Mouse (Mus musculus): ENCODE results near the gene Nfib. TPM values are rescaled to one million over a fixed set of nuclear protein-coding genes. Genes with fewer than 3 reads are reported as not detected.
"Not testable (repeated sequence)": the region's sequence is repeated elsewhere in the genome, so short reads cannot be mapped to it uniquely, and the experiment has no call there.

The Nfib gene
- polyA plus RNA-seq, 1 experiment: 4.8 TPM

DNA sequence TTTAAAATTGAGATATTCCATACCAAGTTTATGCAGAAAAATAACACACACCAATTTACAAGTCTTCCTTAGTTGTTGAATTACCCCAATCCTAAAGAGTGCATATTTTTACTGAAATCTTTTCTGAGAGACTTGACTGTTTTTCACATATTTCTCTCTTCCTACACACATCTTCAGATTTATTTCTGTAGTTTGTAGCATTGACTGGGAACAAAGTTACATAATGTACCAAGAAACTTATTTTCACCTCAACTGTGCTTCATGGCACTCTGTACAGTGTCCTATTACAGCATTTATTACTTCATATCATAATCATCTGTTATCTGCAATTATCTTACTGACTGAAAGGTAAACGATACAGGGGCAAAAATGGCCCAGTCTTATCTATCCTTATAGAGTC lies 406.9 kb downstream of the Nfib start:
- 61% methylated on average over 1 of the region's 1 CpGs for WGBS
- DNase-seq (ENCODE audit: low read depth, low spot score): no peak

DNA sequence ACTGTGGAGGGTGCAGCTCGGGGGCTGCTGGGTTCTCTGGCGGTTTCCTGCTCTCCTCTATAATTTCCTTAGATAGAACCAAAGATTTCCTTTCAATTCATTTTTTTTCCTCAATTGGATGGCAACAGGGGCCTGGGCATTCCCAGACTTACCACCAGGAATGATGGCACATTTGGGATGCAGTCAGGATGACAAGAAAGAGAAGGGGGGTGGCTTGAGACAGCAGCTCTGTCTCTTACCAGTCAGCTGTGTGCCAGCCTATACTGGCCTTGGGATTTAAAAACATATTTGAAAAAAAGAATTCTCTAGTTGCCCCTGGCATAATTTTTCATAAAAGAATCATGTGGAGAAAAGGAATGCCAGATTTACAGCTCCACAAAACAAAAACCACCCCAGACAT lies 408.0 kb downstream of the Nfib start:
- WGBS: 89% methylated on average over 2 of the region's 2 CpGs

DNA sequence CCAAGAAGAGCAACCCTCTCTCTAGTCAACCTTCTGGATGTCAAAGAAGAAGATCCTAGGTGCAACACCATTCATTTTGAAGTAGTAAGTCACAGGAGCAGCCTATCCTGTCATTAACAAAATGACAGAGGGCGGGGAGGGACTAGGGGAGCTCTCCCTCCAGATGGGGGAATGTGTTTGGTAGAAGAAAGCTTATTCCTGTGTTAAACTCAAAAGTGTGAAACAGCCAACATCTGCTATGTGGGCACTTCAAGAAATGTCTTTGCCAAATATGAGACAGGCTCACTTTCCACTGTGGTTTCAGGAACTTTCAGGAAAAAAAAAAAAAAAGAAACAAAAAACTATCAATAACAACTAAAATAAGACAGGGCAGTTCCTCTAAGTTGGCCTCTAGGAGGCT lies 411.5 kb downstream of the Nfib start:
- DNase-seq (ENCODE audit: low read depth, low spot score): no peak
- 89% methylated on average over 1 of the region's 1 CpGs for WGBS

More for the DNA sequence above, 408.0 kb downstream of the Nfib start:
- DNase-seq (ENCODE audit: low read depth, low spot score): no peak

DNA sequence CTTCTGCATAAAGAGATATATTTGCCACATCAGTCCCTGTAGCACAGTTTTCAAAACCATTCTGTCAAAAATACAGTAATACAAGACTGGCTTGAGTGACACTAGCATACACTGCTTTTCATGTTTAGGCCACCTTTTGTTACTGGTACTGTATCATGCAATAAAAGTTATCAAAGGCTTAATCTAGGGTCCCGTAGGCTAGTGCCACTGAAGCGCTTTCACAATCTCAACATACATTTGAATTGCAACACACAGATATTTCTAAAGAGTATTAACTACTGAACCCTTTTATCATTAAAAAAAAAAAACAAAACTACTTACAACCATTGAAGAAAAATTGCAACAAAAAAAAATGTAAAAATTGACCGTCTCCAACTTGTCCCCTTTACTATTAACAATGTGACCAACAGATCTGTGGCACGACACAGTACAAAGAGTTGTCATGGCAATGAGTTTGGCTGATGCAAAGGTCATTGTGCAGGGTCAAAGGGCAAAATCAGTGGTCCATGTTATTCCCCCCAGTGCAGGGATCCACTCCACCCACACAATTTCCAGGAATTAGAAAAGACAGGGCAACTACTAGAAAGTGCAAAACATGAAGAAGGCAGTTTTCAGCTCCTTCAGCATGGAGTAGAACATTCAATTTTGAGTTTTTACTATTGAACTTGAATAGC lies 414.2 kb downstream of the Nfib start:
- no peak for DNase-seq (ENCODE audit: low read depth, low spot score)
- 91% methylated on average over 4 of the region's 4 CpGs for WGBS

DNA sequence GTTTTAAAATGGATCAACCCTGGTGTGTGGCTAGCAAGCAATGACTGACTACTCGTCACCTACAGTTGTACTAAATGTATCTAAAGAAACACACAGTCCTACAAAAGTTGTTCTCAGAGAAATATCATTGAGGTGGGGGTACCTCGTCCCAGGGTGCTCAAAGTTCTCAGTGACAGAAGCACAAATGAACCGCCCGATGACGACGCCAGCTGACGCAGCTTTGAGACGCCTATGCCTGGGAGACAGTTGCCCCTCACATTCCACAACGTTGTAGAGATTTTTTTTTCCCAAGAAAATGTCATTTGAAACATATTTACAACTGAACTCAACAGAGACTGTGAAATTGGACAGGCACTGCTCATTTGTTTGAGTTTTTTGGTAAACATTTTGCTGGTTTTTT lies 414.9 kb downstream of the Nfib start:
- WGBS: 87% methylated on average over 9 of the region's 9 CpGs
- no peak for DNase-seq (ENCODE audit: low read depth, low spot score)

DNA sequence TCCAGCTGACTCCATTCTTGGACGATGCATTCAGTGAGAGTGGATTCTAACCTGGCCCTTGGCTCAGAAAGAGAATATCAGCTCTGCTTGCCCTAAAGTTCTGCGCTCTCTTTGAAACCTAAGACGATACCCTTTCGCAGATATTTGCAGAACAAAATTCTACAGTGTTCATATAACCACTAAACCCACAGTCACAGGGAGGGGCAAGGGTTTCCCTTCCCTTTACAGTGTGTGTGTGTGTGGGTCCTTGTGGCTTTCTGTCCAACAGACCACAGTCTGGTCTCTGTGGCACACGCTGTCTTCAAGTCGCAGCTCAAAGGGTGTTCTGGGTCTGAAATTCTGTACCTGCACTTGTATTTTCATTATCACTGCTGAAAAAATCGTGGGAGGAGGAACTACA lies 416.0 kb downstream of the Nfib start:
- DNase-seq (ENCODE audit: low read depth, low spot score): no peak
- WGBS: 79% methylated on average over 7 of the region's 7 CpGs

DNA sequence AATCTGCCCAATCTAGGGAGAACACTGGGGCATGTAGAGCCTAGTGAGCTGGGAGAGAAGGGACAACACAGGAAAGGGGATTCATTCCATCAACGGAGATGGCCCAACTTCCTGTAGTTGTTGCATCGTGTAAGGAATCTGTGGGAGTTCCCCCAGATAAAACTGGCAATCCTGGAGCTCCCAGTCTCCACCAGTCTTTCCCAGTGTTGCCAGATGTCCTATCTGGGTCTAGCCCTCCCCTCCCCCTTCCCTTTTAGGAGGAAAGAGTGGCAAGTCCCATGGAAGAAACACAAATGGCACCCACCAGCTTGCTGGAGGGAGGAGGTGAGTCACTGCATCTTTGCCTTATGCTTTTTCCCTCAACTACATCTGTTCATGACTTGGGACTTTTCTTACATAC lies 417.4 kb downstream of the Nfib start:
- WGBS: 56% methylated on average over 2 of the region's 2 CpGs
- DNase-seq (ENCODE audit: low read depth, low spot score): no peak

DNA sequence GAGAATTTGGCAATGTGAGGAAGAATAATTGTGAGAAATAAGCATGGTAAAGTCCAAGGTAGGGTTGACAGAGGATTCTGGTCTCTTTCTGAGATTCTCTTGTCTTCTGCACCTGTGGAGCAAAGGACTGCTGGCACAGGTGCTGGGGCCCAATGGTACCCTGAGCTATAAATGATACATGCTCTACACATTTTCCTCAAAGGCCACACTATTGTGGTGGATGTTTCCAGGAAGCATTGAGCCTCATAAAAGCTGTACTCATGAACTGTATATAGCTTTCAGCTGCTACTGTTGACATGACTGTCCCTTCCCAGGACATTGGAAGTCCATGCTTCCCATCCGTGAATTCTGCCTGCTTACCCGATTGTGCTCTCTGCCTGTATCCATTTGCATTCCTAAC lies 418.1 kb downstream of the Nfib start:
- DNase-seq (ENCODE audit: low read depth, low spot score): no peak
- WGBS: 35% methylated on average over 2 of the region's 2 CpGs

DNA sequence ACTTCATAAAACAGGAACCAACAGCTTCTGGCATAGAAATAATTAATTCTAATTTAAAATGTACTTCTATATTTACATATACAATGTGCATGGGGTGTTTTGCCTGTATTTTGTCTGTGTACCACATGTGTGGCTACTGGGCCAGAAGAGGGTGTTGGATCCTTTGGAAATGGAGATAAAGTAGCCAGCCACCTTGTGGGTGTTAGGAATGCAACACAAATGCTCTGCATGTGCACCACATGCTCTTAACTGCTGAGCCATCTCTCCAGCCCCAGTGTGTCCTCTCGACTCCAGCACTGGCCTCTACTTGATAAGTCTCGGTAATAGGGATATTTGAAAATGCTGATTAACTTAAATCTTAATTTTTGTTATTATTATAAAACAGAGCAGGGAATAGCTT lies 418.6 kb downstream of the Nfib start:
- 85% methylated on average over 2 of the region's 2 CpGs for WGBS
- DNase-seq (ENCODE audit: low read depth, low spot score): no peak

DNA sequence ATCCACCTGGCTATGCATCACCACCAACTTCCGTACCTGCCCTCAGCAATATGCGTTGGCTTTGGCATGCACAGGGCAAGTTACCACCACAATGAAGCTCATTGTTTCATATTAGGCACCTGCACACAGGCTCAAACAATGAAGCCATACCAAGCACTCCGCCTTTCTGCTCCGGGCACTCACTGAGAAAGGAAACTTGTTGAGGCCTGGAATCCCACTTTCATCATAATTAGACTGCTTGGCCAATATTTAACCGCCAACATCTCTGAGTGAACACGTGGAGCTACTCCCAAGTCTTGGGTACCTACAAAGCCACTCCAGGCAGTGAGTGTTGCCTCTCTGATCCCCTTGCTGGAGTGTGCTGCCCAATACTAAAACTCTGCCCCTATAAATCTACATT lies 422.0 kb downstream of the Nfib start:
- DNase-seq (ENCODE audit: low read depth, low spot score): no peak
- WGBS: 51% methylated on average over 6 of the region's 6 CpGs

DNA sequence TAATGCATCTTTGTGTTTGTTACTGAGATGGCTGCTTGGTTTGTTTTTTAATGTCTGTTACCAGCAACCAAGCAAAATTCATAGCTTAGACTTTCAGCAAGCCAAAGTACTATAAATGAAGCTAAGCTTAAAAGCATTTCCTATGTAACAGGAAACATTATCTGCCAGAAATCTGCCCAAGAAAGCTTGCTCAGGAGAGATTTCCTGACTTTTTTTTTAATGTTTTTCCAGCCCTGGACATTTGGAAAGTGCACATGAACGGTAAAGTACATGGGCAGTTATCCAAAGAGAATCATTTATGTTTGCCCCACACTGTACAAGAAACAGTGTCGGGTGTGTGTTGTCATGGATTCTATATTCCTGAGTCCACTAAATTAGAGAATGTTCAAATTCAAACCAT lies 429.6 kb downstream of the Nfib start:
- 58% methylated on average over 2 of the region's 2 CpGs for WGBS
- DNase-seq (ENCODE audit: low read depth, low spot score): no peak

DNA sequence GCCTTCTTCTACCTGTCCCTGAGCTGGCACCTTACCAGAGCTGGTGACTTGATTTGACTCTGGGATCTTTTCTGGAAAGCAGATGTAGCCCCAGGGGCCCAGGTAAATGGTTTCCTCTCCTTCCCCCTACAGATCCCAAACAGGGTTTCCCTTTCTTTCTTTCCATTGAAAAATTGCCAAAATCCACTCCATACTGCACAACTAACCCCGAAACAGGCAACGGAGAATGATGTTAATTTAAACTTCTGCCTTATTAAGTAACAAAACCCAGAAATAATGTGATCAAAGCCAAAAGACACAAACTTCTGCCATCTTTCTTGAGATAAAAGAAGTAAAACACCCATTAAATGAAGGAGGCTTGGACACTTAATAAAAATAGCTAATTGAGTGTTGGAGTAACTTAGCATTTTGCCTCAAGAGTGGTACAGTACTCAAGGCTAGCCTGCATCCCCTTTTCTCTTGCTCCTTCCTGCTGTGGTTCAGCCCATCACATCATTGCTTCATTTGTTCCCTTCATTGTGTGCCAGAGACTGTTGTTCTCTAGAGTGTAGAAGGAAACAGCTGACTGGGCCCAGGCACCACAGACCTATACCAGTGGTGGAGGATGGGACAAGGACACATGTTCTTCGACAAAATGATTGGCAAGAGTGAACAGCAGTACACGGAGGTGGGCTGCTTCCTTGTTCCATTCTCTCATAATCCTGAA lies 432.3 kb downstream of the Nfib start:
- DNase-seq (ENCODE audit: low read depth, low spot score): no peak
- WGBS: 88% methylated on average over 4 of the region's 4 CpGs

DNA sequence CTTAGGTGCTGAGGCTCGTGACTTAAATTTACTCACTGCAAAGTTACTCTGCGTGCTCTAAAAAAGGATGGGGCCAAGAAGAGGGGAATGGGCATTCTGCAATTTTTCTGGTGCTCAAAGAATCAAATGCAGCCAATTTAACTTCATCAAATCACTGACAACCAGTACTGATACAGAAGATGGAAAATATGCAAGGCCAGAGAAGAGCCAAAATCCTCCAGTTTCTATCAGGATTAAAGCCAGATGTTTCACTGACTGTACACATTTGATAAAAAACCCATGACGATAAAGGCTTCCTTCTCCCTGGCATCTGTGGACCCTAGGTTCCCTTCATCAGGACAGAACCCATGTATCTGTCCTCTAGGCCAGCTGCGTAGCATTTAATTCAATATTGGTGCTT lies 433.5 kb downstream of the Nfib start:
- DNase-seq (ENCODE audit: low read depth, low spot score): no peak
- 88% methylated on average over 4 of the region's 4 CpGs for WGBS

DNA sequence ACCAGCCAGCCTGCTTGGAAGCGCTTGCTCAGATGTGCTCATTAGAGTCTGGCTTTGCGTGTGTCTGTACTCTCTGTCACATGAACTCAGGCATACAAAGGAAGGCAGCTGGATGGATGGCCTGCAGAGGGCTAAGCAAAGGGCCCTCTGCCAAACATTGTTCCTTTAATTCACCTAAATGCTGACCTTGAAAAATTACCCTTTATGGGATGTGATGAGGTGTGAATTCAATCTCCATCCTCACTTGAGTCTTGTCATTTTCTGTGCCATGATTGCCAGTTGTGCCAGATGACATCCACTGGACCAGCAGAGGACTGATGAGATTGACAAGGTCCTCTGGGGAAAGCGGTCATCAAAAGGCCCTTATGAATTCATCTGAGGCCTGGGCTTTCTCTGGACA lies 434.0 kb downstream of the Nfib start:
- WGBS: 91% methylated on average over 3 of the region's 3 CpGs
- no peak for DNase-seq (ENCODE audit: low read depth, low spot score)

DNA sequence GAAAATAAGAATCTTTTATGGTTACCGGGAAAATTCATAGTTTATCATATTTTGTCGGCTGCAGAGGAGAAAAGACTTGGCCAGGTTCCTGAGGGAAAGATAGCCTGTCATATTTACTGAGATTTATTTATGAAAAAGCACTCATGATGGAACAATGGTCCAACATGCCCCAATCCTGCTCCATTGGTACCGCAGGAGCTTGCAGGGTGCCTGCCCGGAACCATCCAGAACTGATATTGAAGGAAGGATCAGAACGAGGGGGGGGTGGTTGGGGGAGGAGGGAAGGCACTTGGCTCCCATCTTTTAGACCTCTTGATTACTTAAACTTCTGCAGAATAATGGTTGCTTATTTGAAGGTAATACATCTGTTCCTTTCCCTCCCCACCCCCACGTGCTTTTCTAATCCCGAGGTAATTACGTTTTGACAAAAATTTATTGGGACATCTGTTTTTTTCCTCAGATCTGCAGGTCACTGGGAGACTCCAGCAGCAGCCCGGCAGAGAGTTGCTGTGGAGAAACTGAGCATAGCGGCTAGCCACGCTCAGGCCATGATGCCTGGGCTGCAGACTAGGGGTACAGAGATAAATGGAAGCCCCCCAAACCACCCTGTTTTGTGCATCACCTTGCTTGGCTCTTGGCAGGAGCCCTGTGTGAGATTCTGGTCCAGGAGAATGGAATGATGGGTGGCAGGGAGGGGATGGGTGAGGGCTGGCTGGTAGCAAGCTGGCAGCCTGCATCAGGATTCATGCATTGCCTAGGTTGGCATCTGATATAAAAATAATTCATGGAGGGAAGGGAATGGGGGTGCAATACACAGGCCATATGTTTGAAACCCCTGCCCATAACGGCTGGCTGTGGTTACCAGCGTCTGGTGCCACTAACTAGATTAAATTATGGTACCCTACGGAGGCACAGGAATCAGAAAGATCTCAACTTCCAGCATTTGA lies 437.4 kb downstream of the Nfib start:
- DNase-seq (ENCODE audit: low read depth, low spot score): no peak
- WGBS: 69% methylated on average over 14 of the region's 14 CpGs

DNA sequence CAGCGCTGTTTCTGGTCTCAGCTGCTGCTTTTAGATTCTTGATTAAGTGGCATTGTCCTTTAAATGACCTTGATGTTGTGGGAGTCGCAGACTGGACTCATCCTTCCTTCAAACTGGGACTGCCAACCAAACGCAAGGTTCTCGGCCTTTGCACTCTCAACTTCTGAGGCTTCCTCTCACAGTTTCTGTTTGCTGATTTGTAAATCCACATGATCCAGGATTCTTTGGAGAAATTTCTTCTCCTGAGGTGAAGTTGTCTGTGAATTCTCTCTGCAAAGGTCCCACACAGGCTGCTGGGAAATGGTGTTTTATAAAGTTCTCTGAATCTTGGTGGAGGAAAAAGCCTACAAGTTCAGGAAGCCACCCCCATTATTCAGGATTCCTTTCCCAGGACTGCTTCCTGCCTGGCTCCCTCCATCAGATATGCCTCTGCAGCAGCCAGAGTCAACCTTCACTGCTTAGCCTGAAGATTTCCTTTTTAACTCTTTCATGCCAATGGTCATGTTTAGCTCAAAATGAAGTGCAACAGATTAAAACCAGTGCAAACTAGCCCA lies 439.4 kb downstream of the Nfib start:
- WGBS: 62% methylated on average over 4 of the region's 4 CpGs
- DNase-seq (ENCODE audit: low read depth, low spot score): no peak

DNA sequence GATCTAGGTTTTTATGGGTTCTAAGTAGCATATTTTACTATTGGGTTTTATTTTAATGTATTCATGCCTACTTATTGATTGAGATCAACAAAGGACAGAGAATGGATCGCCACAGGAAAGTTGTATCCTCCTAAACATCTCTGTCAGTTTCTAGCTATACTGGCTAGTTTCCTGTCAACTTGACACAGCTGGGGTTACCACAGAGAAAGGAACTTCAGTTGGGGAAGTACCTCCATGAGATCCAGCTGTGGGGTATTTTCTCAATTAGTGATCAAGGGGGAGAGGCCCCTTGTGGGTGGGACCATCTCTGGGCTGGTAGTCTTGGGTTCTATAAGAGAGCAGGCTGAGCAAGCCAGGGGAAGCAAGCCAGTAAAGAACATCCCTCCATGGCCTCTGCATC lies 447.0 kb downstream of the Nfib start:
- not testable (repeated sequence) for DNase-seq (ENCODE audit: low read depth, low spot score)
- WGBS: 83% methylated on average over 1 of the region's 1 CpGs

DNA sequence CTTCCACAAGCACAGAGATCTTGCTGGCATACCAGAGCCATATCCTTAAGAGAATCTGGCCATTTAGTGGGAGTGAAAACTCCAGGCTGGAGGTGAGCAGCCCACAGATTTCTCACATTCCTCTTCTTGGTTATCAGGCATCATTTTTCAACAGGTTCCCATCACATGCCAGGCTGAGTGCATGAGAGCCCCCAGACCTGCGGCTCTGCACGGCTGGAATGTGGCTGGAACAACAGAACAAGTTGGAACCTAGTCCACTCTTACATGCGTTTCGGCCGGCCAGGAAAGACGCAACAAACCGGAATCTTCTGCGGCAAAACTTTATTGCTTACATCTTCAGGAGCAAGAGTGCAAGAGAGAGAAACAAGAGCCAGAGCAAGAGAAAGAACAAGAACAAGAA lies 453.5 kb downstream of the Nfib start:
- WGBS: 93% methylated on average over 8 of the region's 8 CpGs

DNA sequence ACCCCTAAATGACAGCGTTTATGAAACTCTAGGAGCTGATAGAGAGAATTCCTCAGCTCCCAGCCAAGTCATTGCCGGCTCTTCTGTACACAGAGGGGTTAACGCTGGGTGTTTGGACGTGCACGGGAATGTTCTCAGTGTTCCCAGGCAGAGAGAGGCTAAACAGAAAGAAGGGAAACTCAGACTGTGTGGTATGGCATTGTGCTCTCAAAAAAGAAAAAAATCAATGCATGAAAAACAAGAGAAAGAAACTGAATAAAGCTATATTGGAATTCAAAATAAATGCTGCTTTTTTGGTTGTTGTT lies 455.2 kb downstream of the Nfib start:
- 51% methylated on average over 5 of the region's 5 CpGs for WGBS
- DNase-seq (ENCODE audit: low read depth, low spot score): no peak

More for the DNA sequence above, 453.5 kb downstream of the Nfib start:
- no peak for DNase-seq (ENCODE audit: low read depth, low spot score)
